ENCODE assay signal across 1 mouse cellular context in genomic region chr14:20641438-20641875, GRCm38 (mm10).
TF ChIP-seq lines count a peak whose summit lies in the region.

No protein-coding gene starts in this region.

TF ChIP-seq in MEL, 35 proteins besides CTCF, POLR2A, EP300 and RAD21:
- TF ChIP-seq POLR2AphosphoS2 (IDR thresholded peaks at IDR 0.05; ENCODE audit: low read length) (no peak), HCFC1 (IDR thresholded peaks at IDR 0.05; ENCODE audit: low read depth, low read length) (no peak), CHD1 (IDR thresholded peaks at IDR 0.05; ENCODE audit: low read depth, low read length) (peak; percentile 92; the same call in 1 of the 2 replicates), MAZ (IDR thresholded peaks at IDR 0.05; ENCODE audit: low read depth, low read length) (no peak), CHD2 (IDR thresholded peaks at IDR 0.05; ENCODE audit: low read length) (no peak), ZMIZ1 (IDR thresholded peaks at IDR 0.05; ENCODE audit: low read depth, low read length) (no peak), ZKSCAN1 (IDR thresholded peaks at IDR 0.05; ENCODE audit: low read depth, low read length) (no peak), NRF1 (IDR thresholded peaks at IDR 0.05; ENCODE audit: insufficient read depth, low read depth, low read length, poor library complexity, severe bottlenecking) (no peak), TCF12 (IDR thresholded peaks at IDR 0.05; ENCODE audit: low read depth, low read length) (no peak), GATA1 (IDR thresholded peaks at IDR 0.05; ENCODE audit: low read depth, low read length) (no peak), JUND (IDR thresholded peaks at IDR 0.05; ENCODE audit: low read depth, low read length) (0 out of 2 replicates have a peak, but pooled peaks have one; percentile 40)
